Mouse (Mus musculus) MEL (cell line): ENCODE measurements around the gene Mpp2. TPM values are rescaled to one million over a fixed set of nuclear protein-coding genes. Genes with fewer than 3 reads are reported as not detected.

Experiments
- DNase-seq: peaks from one replicate; pipeline ENCODE4 v3.0.0; 2011; ENCODE audit warnings: low read depth, low spot score
- H3K27ac ChIP-seq: 2 replicates; pipeline ENCODE4 v1.5.1; 2012; ENCODE audit warnings: low read depth, mild to moderate bottlenecking, control low read depth, low read length, moderate library complexity; ENCODE audit not compliant: control insufficient read depth
- H3K27me3 ChIP-seq, 2 experiments: fragments of 150-350 bp in 1 of 2; sonication (generic) in 1 of 2; 2 replicates each; pipeline ENCODE4 v1.6.1; 2012; ENCODE audit warnings: low read length in 2 of 2, mild to moderate bottlenecking in 2 of 2, improper control_type of control experiment in 1 of 2, moderate library complexity in 1 of 2; ENCODE audit not compliant: insufficient read depth in 2 of 2, control insufficient read depth in 1 of 2
- H3K36me3 ChIP-seq, 2 experiments: 2 replicates each; pipeline ENCODE4 v1.6.1; 2012 to 2014; ENCODE audit warnings: low read length in 2 of 2, improper control_type of control experiment in 1 of 2, inconsistent platforms in 1 of 2, mild to moderate bottlenecking in 1 of 2; ENCODE audit not compliant: insufficient read depth in 2 of 2, control insufficient read depth in 1 of 2
- H3K4me1 ChIP-seq, 2 experiments: fragments of 150-350 bp in 1 of 2; sonication (generic) in 1 of 2; 2 replicates each; pipeline ENCODE4 v1.6.1; 2012; ENCODE audit warnings: low read length in 2 of 2, improper control_type of control experiment in 1 of 2, mild to moderate bottlenecking in 1 of 2; ENCODE audit not compliant: insufficient read depth in 2 of 2, control insufficient read depth in 1 of 2
- H3K4me3 ChIP-seq, 2 experiments: fragments of 150-350 bp in 1 of 2; sonication (generic) in 1 of 2; 2 replicates each; pipeline ENCODE4 v1.5.1; 2012; ENCODE audit warnings: low read depth in 2 of 2, low read length in 2 of 2, mild to moderate bottlenecking in 2 of 2, moderate library complexity in 2 of 2, control low read depth in 1 of 2, improper control_type of control experiment in 1 of 2; ENCODE audit not compliant: control insufficient read depth in 1 of 2, insufficient read depth in 1 of 2
- H3K79me2 ChIP-seq: 2 replicates; pipeline ENCODE4 v1.6.1; 2012; ENCODE audit warnings: mild to moderate bottlenecking, low read length, moderate library complexity; ENCODE audit not compliant: control insufficient read depth, poor library complexity, insufficient read depth
- H3K9ac ChIP-seq: 2 replicates; pipeline ENCODE4 v1.6.1; 2012; ENCODE audit warnings: low read depth, mild to moderate bottlenecking, control low read depth, low read length, moderate library complexity; ENCODE audit not compliant: control insufficient read depth, poor library complexity, severe bottlenecking
- H3K9me3 ChIP-seq: fragments of 150-350 bp; sonication (generic); replicated peaks from 2 replicates; pipeline ENCODE4 v1.6.1; 2012; ENCODE audit warnings: mild to moderate bottlenecking, low read length, improper control_type of control experiment, moderate library complexity; ENCODE audit not compliant: insufficient read depth
- CHD2 ChIP-seq: IDR thresholded peaks from 2 replicates; pipeline ENCODE4 v1.6.1; 2011; ENCODE audit warnings: low read length, improper control_type of control experiment
- CTCF ChIP-seq, 3 experiments: IDR thresholded peaks in 2 of 3; conservative IDR thresholded peaks in 1 of 3; 2 replicates each; pipeline ENCODE4 v1.5.1; 2011 to 2012; ENCODE audit warnings: low read length in 3 of 3, low read depth in 2 of 3, mild to moderate bottlenecking in 2 of 3, improper control_type of control experiment in 1 of 3, inconsistent platforms in 1 of 3, mixed read lengths in 1 of 3, moderate library complexity in 1 of 3; ENCODE audit not compliant: control insufficient read depth in 1 of 3, insufficient read depth in 1 of 3, poor library complexity in 1 of 3, severe bottlenecking in 1 of 3
- E2F4 ChIP-seq: IDR thresholded peaks from 2 replicates; pipeline ENCODE4 v1.6.1; 2011; ENCODE audit warnings: low read depth, low read length, improper control_type of control experiment, borderline replicate concordance
- EP300 ChIP-seq, 2 experiments: IDR thresholded peaks; 2 replicates each; pipeline ENCODE4 v1.6.1; 2011; ENCODE audit warnings: improper control_type of control experiment in 2 of 2, low read length in 2 of 2, low read depth in 1 of 2, mild to moderate bottlenecking in 1 of 2
- ETS1 ChIP-seq: IDR thresholded peaks from 2 replicates; pipeline ENCODE4 v1.6.1; 2012; ENCODE audit warnings: low read depth, mild to moderate bottlenecking, inconsistent platforms, low read length, improper control_type of control experiment, moderate library complexity
- HCFC1 ChIP-seq: IDR thresholded peaks from 2 replicates; pipeline ENCODE4 v1.6.1; 2012; ENCODE audit warnings: low read depth, mild to moderate bottlenecking, inconsistent platforms, low read length, improper control_type of control experiment, moderate library complexity
- KAT2A ChIP-seq: conservative IDR thresholded peaks from 2 replicates; pipeline ENCODE4 v1.6.1; 2012; ENCODE audit warnings: low read depth, low read length, improper control_type of control experiment, inconsistent platforms
- MAFK ChIP-seq: IDR thresholded peaks from 2 replicates; pipeline ENCODE4 v1.6.1; 2011; ENCODE audit warnings: low read depth, mild to moderate bottlenecking, low read length, improper control_type of control experiment, borderline replicate concordance
- MAX ChIP-seq: IDR thresholded peaks from 2 replicates; pipeline ENCODE4 v1.6.1; 2011; ENCODE audit warnings: low read length, improper control_type of control experiment
- MAZ ChIP-seq: IDR thresholded peaks from 2 replicates; pipeline ENCODE4 v1.6.1; 2012; ENCODE audit warnings: low read depth, mild to moderate bottlenecking, inconsistent platforms, low read length, improper control_type of control experiment
- MEF2A ChIP-seq: IDR thresholded peaks from 2 replicates; pipeline ENCODE4 v1.6.1; 2014; ENCODE audit warnings: low read depth, mild to moderate bottlenecking, inconsistent platforms, low read length, improper control_type of control experiment; ENCODE audit not compliant: poor library complexity, insufficient replicate concordance, severe bottlenecking; ENCODE audit errors: extremely low read depth
- MXI1 ChIP-seq: IDR thresholded peaks from 2 replicates; pipeline ENCODE4 v1.6.1; 2011; ENCODE audit warnings: mild to moderate bottlenecking, low read depth, low read length, improper control_type of control experiment
- MYC ChIP-seq: IDR thresholded peaks from 2 replicates; pipeline ENCODE4 v1.6.1; 2011; ENCODE audit warnings: low read depth, mild to moderate bottlenecking, low read length, improper control_type of control experiment, moderate library complexity
- POLR2A ChIP-seq, 2 experiments: IDR thresholded peaks; 2 replicates each; pipeline ENCODE4 v1.6.1; 2011 to 2012; ENCODE audit warnings: low read length in 2 of 2, mild to moderate bottlenecking in 2 of 2, control low read depth in 1 of 2, improper control_type of control experiment in 1 of 2, low read depth in 1 of 2, moderate library complexity in 1 of 2; ENCODE audit not compliant: control insufficient read depth in 1 of 2, insufficient read depth in 1 of 2, poor library complexity in 1 of 2
- POLR2AphosphoS2 ChIP-seq: IDR thresholded peaks from 2 replicates; pipeline ENCODE4 v1.6.1; 2011; ENCODE audit warnings: low read length, improper control_type of control experiment
- RCOR1 ChIP-seq: IDR thresholded peaks from 2 replicates; pipeline ENCODE4 v1.6.1; 2012; ENCODE audit warnings: low read depth, mild to moderate bottlenecking, inconsistent platforms, low read length, improper control_type of control experiment
- TCF12 ChIP-seq: IDR thresholded peaks from 2 replicates; pipeline ENCODE4 v1.6.1; 2014; ENCODE audit warnings: low read depth, mild to moderate bottlenecking, inconsistent platforms, low read length, improper control_type of control experiment, moderate library complexity
- UBTF ChIP-seq: IDR thresholded peaks from 2 replicates; pipeline ENCODE4 v1.6.1; 2012; ENCODE audit warnings: low read depth, mild to moderate bottlenecking, inconsistent platforms, low read length, improper control_type of control experiment, moderate library complexity, borderline replicate concordance; ENCODE audit not compliant: insufficient read depth
- USF1 ChIP-seq: IDR thresholded peaks from 2 replicates; pipeline ENCODE4 v1.6.1; 2014; ENCODE audit warnings: low read depth, mild to moderate bottlenecking, inconsistent platforms, low read length, improper control_type of control experiment, moderate library complexity
- USF2 ChIP-seq, 2 experiments: IDR thresholded peaks; 2 replicates each; pipeline ENCODE4 v1.6.1; 2011 to 2012; ENCODE audit warnings: improper control_type of control experiment in 2 of 2, low read length in 2 of 2, borderline replicate concordance in 1 of 2, inconsistent platforms in 1 of 2, low read depth in 1 of 2, mild to moderate bottlenecking in 1 of 2; ENCODE audit not compliant: insufficient read depth in 1 of 2
- ZKSCAN1 ChIP-seq: IDR thresholded peaks from 2 replicates; pipeline ENCODE4 v1.6.1; 2012; ENCODE audit warnings: low read depth, mild to moderate bottlenecking, inconsistent platforms, low read length, improper control_type of control experiment, moderate library complexity
- polyA plus RNA-seq, 2 experiments: library from polyadenylated mRNA; stranded (reverse) in 1 of 2; unstranded in 1 of 2; fragments of >175 nt in 1 of 2; fragments of >200 nt in 1 of 2; gene quantifications; 2 replicates each; pipeline versions ENCODE4 v1.2.1 to v1.2.4; 2012; ENCODE audit warnings: low replicate concordance in 2 of 2, low read depth in 1 of 2; ENCODE audit not compliant: insufficient read length in 2 of 2, insufficient read depth in 1 of 2, missing spikeins in 1 of 2
- total RNA-seq: library from RNA; depleted of rRNA; stranded (reverse); fragments of 300-350 nt; gene quantifications from 2 replicates; pipeline ENCODE4 v1.2.3, GENCODE M21; 2012

The Mpp2 gene
- total and polyA plus RNA-seq, 3 experiments = 2.9 to 16.3 TPM; not detected in 1

- DNase-seq = no peak
- Histone ChIP-seq H3K9me3 (no peaks in the 10 kb centered on the region), H3K4me1 (peaks cover 0 to 3% of the 10 kb centered on the region in 2 experiments; a peak in 1 of 4 replicates), H3K36me3 (no peaks in the 10 kb centered on the region), H3K9ac (no peak overlapping the region), H3K4me3 (no peak overlapping the region), H3K27me3 (peaks cover 0 to 3% of the 10 kb centered on the region in 2 experiments; a peak in 2 of 4 replicates), H3K79me2 (no peaks in the 10 kb centered on the region), H3K27ac (no peak overlapping the region)
- TF ChIP-seq TCF12 = no peak
Observed at GRCm38 (mm10) chr11:102052697-102053096, 35.6 kb downstream of the Mpp2 start.

GRCm38 (mm10) chr11:102051954-102052353 lies 36.4 kb downstream of the Mpp2 start:
- no peak overlapping the region for H3K27ac ChIP-seq
- H3K79me2 ChIP-seq = no peaks in the 10 kb centered on the region
- TF ChIP-seq CTCF (IDR thresholded peaks at IDR 0.05 in 2 of 3, conservative IDR thresholded peaks at IDR 0.05 in 1 of 3; ENCODE audit: control insufficient read depth in 1 of 3, insufficient read depth in 1 of 3, low read depth in 2 of 3, low read length in 3 of 3, poor library complexity in 1 of 3, severe bottlenecking in 1 of 3) (no peak), UBTF (no peak), MYC (no peak), MAFK (no peak), MEF2A (no peak), POLR2AphosphoS2 (no peak), EP300 (IDR thresholded peaks at IDR 0.05; ENCODE audit: low read depth in 1 of 2, low read length in 2 of 2) (no peak), KAT2A (no peak), E2F4 (no peak), USF2 (IDR thresholded peaks at IDR 0.05; ENCODE audit: borderline replicate concordance in 1 of 2, insufficient read depth in 1 of 2, low read depth in 1 of 2, low read length in 2 of 2) (no peak), ETS1 (no peak), HCFC1 (no peak), POLR2A (IDR thresholded peaks at IDR 0.05; ENCODE audit: control insufficient read depth in 1 of 2, insufficient read depth in 1 of 2, low read depth in 1 of 2, low read length in 2 of 2, poor library complexity in 1 of 2) (no peak), MAX (no peak), USF1 (no peak), CHD2 (no peak), ZKSCAN1 (no peak), MAZ (no peak), RCOR1 (no peak), MXI1 (no peak)
- TF ChIP-seq, all 39 proteins: peak for 0
- no peak overlapping the region for H3K9ac ChIP-seq
- no peaks in the 10 kb centered on the region for H3K9me3 ChIP-seq
- H3K27me3 ChIP-seq = peaks cover 0 to 3% of the 10 kb centered on the region in 2 experiments; a peak in 2 of 4 replicates
- no peak for DNase-seq
- H3K36me3 ChIP-seq = no peaks in the 10 kb centered on the region
- no peak overlapping the region for H3K4me3 ChIP-seq
- H3K4me1 ChIP-seq = peaks cover 0 to 3% of the 10 kb centered on the region in 2 experiments; a peak in 1 of 4 replicates
